Comparison of ENCODE assay signal across 9 mouse cellular contexts in the genomic region with DNA sequence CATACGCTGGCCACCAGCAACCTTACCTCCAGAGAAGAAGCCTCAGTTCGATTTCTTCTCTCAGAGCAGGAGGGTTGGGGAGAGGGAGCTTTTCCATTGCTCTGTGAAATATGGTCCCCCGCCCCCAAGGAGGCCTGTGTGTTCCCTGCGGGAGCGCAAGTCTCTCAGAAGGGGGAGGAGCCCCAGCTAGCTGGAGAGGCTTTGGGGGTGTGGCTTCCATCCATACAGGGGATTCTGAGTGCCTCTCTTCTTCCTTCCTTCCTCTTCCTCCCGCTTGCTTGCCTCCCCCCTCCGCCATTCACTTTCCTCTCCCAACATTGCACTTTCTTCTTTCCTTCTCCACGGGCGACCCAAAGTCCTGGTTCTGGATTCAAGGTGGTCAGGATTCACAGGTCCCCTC.
DNase-seq lines count a peak whose midpoint lies in the region; ATAC-seq and TF ChIP-seq lines count a peak whose summit lies in the region.
"Had no signal": no experiment of that assay in that cellular context is flagged by ENCODE, and none has a peak within 500 bp of the region (broad histone marks: within the 10 kb centered on the region; RNA-seq: fewer than 3 reads in every experiment).

No protein-coding gene starts in this region.

- no peaks in the 10 kb centered on the region for H3K9me3 ChIP-seq in embryonic facial prominence, embryonic 14.5 days (ENCODE audit: control insufficient read depth, low read length)
- H3K9me3 ChIP-seq: limb, embryonic 12.5 days had no signal

- no peak overlapping the region for H3K4me3 ChIP-seq in lung, adult 2 months (replicated peaks; ENCODE audit: extremely low read depth, low read depth, low read length)
- no peak overlapping the region for H3K4me3 ChIP-seq in embryonic facial prominence, embryonic 14.5 days (ENCODE audit: low read depth, low read length)
- H3K4me3 ChIP-seq: erythroblast, embryonic 14.5 days; limb, embryonic 12.5 days had no signal

- peaks cover 55% of the 10 kb centered on the region for H3K36me3 ChIP-seq in embryonic facial prominence, embryonic 14.5 days (ENCODE audit: control insufficient read depth, insufficient read depth, low read length)

- H3K4me1 ChIP-seq in lung, adult 2 months (ENCODE audit: control insufficient read depth, insufficient read depth, low read length): no peaks in the 10 kb centered on the region
- H3K4me1 ChIP-seq in embryonic facial prominence, embryonic 14.5 days (ENCODE audit: control insufficient read depth, insufficient read depth, low read length): peaks cover 5% of the 10 kb centered on the region

- no peak for ATAC-seq in embryonic facial prominence, embryonic 14.5 days (ENCODE audit: low read depth)
- no peak for ATAC-seq in CD4-positive, CD25-positive, alpha-beta regulatory T cell, adult 4 months

- peak; percentile 28 for DNase-seq in lung, adult 2 months
- DNase-seq in lung, postnatal 25 days (ENCODE audit: low spot score): no peak
- DNase-seq in embryonic facial prominence, embryonic 14.5 days (ENCODE audit: low spot score): peak; percentile 66
- peak; percentile 39 for DNase-seq in heart, postnatal 4 days
- DNase-seq in lung, postnatal 10 days: peak; percentile 47
- DNase-seq in left cerebral cortex, adult 11 months (ENCODE audit: low spot score): no peak

- no peak overlapping the region for H3K4me2 ChIP-seq in embryonic facial prominence, embryonic 14.5 days (ENCODE audit: low read depth, low read length)
- H3K4me2 ChIP-seq: limb, embryonic 12.5 days had no signal

- no peaks in the 10 kb centered on the region for H3K27me3 ChIP-seq in embryonic facial prominence, embryonic 14.5 days (replicated peaks; ENCODE audit: control insufficient read depth, insufficient read depth, low read length)
- H3K27me3 ChIP-seq: limb, embryonic 12.5 days had no signal

- TF ChIP-seq CTCF in lung, adult 2 months (IDR thresholded peaks at IDR 0.05; ENCODE audit: insufficient read depth, low read length): no peak

- WGBS in lung, adult 2 months: 44% methylated on average over 9 of the region's 9 CpGs
- 41% methylated on average over 6 of the region's 9 CpGs for WGBS in embryonic facial prominence, embryonic 14.5 days

- no peak for TF ChIP-seq POLR2A in lung, adult 2 months (IDR thresholded peaks at IDR 0.05; ENCODE audit: borderline replicate concordance, extremely low read depth, low read depth, low read length)

- H3K27ac ChIP-seq in embryonic facial prominence, embryonic 14.5 days (replicated peaks; ENCODE audit: low read depth, low read length): no peak overlapping the region

- peak overlapping the region; percentile 8; the same call in 1 of the 2 replicates for H3K9ac ChIP-seq in embryonic facial prominence, embryonic 14.5 days (ENCODE audit: low read depth, low read length)
- H3K9ac ChIP-seq: limb, embryonic 12.5 days had no signal

Comparison
In these comparisons a context has a peak if more than half of its experiments do, and no peak if none do; other contexts are left out.
1. DNase-seq: peak in lung, adult 2 months (single experiment), embryonic facial prominence, embryonic 14.5 days (single experiment), heart, postnatal 4 days (single experiment) and lung, postnatal 10 days (single experiment); none in lung, postnatal 25 days (single experiment) and left cerebral cortex, adult 11 months (single experiment).